Mouse (Mus musculus): ENCODE data around the gene Gm38431. TPM values are rescaled to one million over a fixed set of nuclear protein-coding genes. Genes with fewer than 3 reads are reported as not detected.

Gene Gm38431
- total RNA-seq (2021) = 1 to 10 TPM; 2.4 to 2.7 TPM

GRCm38 (mm10) chr9:21091707-21092320 lies at the start of gene Gm38431, which contains the start of gene Raver1:
Gene Gm38431, minus strand, starts transcription at chr9:21091997.
Gene Raver1, minus strand, starts transcription at chr9:21092008.
- DNase-seq (ENCODE audit: extremely low spot score in 1 of 2, low spot score in 1 of 2) = peak; percentile 81 to 90

- no peak for DNase-seq (ENCODE audit: extremely low spot score in 1 of 2, low spot score in 1 of 2)
Measured at GRCm38 (mm10) chr9:21138386-21138785, 46.6 kb upstream of the Gm38431 start.

- DNase-seq (ENCODE audit: extremely low spot score in 1 of 2, low spot score in 1 of 2) = peak in 1 of 2 experiments; percentile 75
Measured at GRCm38 (mm10) chr9:21137229-21137628, 45.4 kb upstream of the Gm38431 start.

DNA sequence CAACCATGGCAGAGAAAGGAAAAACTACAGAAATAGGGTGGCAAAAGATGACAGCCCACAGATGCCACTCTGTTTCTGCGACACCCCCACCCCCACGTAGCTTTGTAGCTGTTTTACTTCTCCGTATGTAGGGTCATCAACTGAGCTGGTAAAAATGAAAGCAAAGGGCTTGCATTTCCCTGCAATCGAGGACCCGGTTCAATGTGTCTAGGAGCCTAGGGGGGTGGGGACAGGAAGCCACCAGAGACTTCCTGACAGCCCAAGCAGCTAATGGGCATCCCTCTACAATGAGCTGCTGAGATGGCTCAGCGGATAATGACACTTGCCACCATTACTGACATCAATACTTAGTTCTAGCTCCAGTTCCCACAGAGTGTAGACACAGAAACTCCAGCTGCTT lies 44.6 kb upstream of the Gm38431 start:
- DNase-seq (ENCODE audit: extremely low spot score in 1 of 2, low spot score in 1 of 2) = no peak

- DNase-seq (ENCODE audit: extremely low spot score in 1 of 2, low spot score in 1 of 2) = no peak
Measured at GRCm38 (mm10) chr9:21135941-21136381, 44.2 kb upstream of the Gm38431 start.

- no peak for DNase-seq (ENCODE audit: extremely low spot score in 1 of 2, low spot score in 1 of 2)
Measured at GRCm38 (mm10) chr9:21135329-21135890, 43.6 kb upstream of the Gm38431 start.

GRCm38 (mm10) chr9:21134595-21135328 lies 43.0 kb upstream of the Gm38431 start:
- no peak for DNase-seq (ENCODE audit: extremely low spot score in 1 of 2, low spot score in 1 of 2)

DNA sequence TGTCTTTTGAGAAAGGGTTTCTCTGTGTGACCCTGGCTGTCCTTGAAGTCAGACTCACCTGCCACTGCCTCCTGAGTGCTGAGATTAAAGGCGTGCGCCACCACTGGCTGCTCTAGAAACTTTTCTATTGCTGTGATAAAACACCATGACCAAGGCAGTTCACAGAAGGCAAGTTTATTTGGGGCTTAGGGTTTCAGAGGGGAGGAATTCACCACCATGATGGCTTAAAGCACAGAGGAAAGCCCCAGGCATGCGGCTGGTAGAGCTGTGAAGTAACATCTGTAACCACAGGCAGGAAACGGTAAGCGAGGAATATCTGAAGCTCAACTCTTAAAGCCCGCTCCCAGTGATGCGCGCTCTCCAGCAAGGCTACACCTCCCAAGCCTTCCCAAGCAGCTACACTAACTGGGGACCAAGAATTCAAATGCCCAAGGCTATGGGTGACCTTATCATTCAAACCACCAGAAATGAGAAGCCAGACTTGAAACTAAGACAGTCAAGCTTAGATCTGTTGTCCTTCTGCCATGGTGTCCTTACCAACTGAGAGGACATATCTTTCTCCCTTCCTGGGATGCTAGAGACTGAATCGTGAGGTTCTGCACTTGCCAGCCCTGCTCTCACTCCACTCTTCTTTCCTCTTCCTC lies 41.4 kb upstream of the Gm38431 start:
- no peak for DNase-seq (ENCODE audit: extremely low spot score in 1 of 2, low spot score in 1 of 2)

- no peak for DNase-seq (ENCODE audit: extremely low spot score in 1 of 2, low spot score in 1 of 2)
Measured at GRCm38 (mm10) chr9:21132102-21132775, 40.4 kb upstream of the Gm38431 start.

DNA sequence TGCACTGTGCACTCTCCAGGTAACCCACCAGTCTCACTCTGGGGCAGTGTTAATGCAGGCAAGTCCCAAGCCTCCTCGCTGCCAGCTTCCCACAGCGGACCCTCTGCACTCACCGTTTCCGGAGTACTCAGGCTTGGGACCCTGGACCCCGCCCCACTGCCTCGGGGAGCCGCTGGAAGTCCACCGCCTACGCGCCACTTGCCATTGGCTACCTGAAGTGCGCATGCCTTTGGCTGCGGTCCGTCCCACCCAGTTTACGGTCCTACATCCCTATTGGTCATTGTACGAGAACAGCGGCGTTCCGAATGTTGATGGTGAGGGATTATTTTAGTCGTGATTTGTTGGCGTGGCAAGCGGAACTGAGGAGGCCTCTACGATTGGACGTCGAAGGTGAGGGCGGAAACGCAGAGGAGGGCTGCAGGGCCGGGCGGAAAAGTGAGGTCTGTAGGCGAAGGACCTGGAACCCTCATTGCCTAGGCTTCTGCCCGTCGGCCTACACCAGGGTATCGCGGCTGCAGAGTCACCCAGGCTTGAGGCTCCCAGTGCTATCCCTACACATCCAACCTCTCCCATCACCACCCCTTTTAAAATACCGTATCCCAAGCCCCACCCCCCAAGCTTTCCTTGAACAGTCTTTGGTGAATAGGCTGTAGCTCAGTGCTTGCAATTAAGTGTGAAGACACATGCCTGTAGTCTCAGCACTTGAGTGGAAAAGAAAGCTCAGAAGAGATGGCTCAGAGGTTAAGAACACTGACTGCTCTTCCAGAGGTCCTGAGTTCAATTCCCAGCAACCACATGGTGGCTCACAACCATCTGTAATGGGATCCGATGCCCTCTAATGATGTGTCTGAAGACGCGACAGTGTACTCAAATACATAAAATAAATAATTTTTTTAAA lies 39.5 kb upstream of the Gm38431 start, which contains the start of gene Tyk2:
Tyk2 (minus strand) TSS at position 185 of the 898 bp plus-strand sequence.
- peak; percentile 71 to 79 for DNase-seq (ENCODE audit: extremely low spot score in 1 of 2, low spot score in 1 of 2)

GRCm38 (mm10) chr9:21126259-21126627 lies 34.4 kb upstream of the Gm38431 start:
- no peak for DNase-seq (ENCODE audit: extremely low spot score in 1 of 2, low spot score in 1 of 2)

GRCm38 (mm10) chr9:21125502-21126258 lies 33.9 kb upstream of the Gm38431 start:
- DNase-seq (ENCODE audit: extremely low spot score in 1 of 2, low spot score in 1 of 2) = no peak

DNA sequence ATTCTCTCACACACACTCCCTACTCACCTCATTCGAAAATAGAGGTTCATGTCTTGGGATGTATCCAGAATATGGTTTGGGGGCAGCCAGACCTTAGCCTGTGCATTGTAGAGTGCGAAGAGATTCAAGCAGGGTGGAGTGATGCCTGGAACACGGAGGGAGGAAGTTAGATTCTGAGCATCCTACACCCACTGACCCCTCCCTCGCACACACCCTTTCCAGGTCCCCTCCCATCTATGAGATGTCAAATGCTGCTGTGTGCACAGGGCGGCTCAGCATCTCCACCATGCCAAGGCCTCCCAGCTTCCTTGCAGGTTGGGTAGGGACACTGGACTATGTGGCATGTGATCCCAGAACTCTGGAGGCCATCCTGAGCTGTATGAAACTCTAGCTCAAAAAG lies 33.0 kb upstream of the Gm38431 start:
- DNase-seq (ENCODE audit: extremely low spot score in 1 of 2, low spot score in 1 of 2) = no peak

- DNase-seq (ENCODE audit: extremely low spot score in 1 of 2, low spot score in 1 of 2) = no peak
Measured at GRCm38 (mm10) chr9:21121483-21121882, 29.7 kb upstream of the Gm38431 start.

DNA sequence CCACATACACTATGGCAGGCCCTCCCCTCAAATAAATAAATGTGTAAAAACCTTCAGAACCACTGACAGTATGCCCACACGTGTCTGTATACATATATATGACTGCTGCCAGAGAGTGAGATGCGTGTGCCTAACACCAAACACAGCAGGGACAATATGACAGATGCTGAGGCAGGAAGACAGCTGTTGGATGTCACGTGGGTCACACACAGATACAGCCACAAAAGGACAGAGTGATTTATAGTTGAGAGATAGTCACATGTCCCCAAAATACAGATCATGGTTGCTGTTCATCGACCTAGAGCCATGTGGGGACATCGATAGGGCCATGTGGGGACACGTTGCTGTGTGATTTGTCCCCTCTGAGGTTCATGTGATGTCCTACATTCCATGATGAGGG lies 25.3 kb upstream of the Gm38431 start:
- DNase-seq (ENCODE audit: extremely low spot score in 1 of 2, low spot score in 1 of 2) = no peak

GRCm38 (mm10) chr9:21115105-21115504 lies 23.3 kb upstream of the Gm38431 start:
- DNase-seq (ENCODE audit: extremely low spot score in 1 of 2, low spot score in 1 of 2) = no peak

GRCm38 (mm10) chr9:21114190-21114589 lies 22.4 kb upstream of the Gm38431 start:
- no peak for DNase-seq (ENCODE audit: extremely low spot score in 1 of 2, low spot score in 1 of 2)

GRCm38 (mm10) chr9:21113751-21114150 lies 22.0 kb upstream of the Gm38431 start:
- no peak for DNase-seq (ENCODE audit: extremely low spot score in 1 of 2, low spot score in 1 of 2)
